Mouse (Mus musculus) kidney, embryonic 16.5 days (tissue): ENCODE measurements around the gene Prune1. TPM values are rescaled to one million over a fixed set of nuclear protein-coding genes. Genes with fewer than 3 reads are reported as not detected.

Experiments
- ATAC-seq: fragments of 200-750 bp; cut with Nextera tagmentation; 2 replicates; pipeline ENCODE4 v1.8.0; 2017; ENCODE audit warnings: moderate TSS enrichment; ENCODE audit not compliant: low FRiP score, low TSS enrichment
- H3K27ac ChIP-seq: fragments of 300-500 bp; sonication (generic); 2 replicates; pipeline ENCODE4 v1.5.1; 2014; ENCODE audit warnings: low read length
- H3K27me3 ChIP-seq: fragments of 300-500 bp; sonication (generic); 2 replicates; pipeline ENCODE4 v1.6.1; 2014; ENCODE audit warnings: low read length, control low read depth, mixed read lengths; ENCODE audit not compliant: insufficient read depth
- H3K36me3 ChIP-seq: fragments of 300-500 bp; sonication (generic); 2 replicates; pipeline ENCODE4 v1.6.1; 2014; ENCODE audit warnings: low read length, control low read depth, mixed read lengths; ENCODE audit not compliant: insufficient read depth
- H3K4me1 ChIP-seq: fragments of 300-500 bp; sonication (generic); 2 replicates; pipeline ENCODE4 v1.6.1; 2014; ENCODE audit warnings: low read length, control low read depth, mixed read lengths; ENCODE audit not compliant: insufficient read depth
- H3K4me2 ChIP-seq: fragments of 300-500 bp; sonication (generic); replicated peaks from 2 replicates; pipeline ENCODE4 v1.6.1; 2014; ENCODE audit warnings: low read depth, low read length
- H3K4me3 ChIP-seq: fragments of 300-500 bp; sonication (generic); 2 replicates; pipeline ENCODE4 v1.5.1; 2014; ENCODE audit warnings: mild to moderate bottlenecking, low read length
- H3K9ac ChIP-seq: fragments of 300-500 bp; sonication (generic); replicated peaks from 2 replicates; pipeline ENCODE4 v1.6.1; 2014; ENCODE audit warnings: low read length
- H3K9me3 ChIP-seq: fragments of 300-500 bp; sonication (generic); 2 replicates; pipeline ENCODE4 v1.6.1; 2016; ENCODE audit warnings: low read length, control low read depth
- WGBS: fragments of 180-500 bp; shearing (Covaris S2); extraction: QIAGEN DNeasy Blood & Tissue Kit; methylation state at CpG from one replicate; pipeline ENCODE4 v1.1.7; 2014; 5-methylcytosine and 5-hydroxymethylcytosine counted together
- polyA plus RNA-seq: library from polyadenylated mRNA; unstranded; fragments of >200 nt; fragmentation: Nextera tagmentation; extraction: Ambion mirVana; gene quantifications from 2 replicates; pipeline ENCODE4 v1.2.1, GENCODE M21; 2015

Prune1 gene
- polyA plus RNA-seq, 1 experiment from 2014 or later, result 25.8 TPM

DNA sequence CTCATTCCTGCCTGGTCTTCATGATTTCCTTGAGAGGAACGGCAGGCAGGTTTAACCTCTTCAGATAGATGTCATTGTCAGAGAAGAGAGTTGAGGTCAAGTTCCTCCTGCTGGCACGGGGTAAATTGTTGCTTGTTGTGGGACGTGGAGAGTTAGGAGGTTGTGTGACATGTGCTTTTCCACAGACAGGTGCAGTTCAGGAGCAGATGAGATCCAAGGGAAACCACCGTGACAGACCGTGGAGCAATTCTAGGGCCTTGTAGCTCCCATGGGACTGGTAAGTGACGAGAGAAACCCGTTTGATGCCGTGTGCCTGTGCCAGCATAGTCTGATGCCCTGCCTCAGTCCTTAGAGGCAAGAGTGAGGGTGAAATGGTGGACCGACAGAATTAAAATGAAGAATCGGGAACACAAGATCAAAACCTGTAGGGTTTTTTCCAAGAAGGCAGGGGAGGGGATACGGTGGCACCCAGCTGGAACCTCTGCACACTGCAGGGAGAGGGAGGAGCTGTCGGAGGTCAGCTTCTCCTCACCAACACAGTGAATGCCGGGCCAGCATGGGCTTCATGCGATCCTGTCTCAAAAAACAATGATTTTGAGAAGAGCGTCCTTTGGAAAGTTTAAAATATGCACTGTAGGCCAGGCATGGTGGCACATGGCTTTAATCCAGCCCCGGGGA lies 48.4 kb downstream of the Prune1 start:
- Histone ChIP-seq H3K9ac (no peak overlapping the region), H3K36me3 (peaks cover 49% of the 10 kb centered on the region)
- no peak for ATAC-seq

DNA sequence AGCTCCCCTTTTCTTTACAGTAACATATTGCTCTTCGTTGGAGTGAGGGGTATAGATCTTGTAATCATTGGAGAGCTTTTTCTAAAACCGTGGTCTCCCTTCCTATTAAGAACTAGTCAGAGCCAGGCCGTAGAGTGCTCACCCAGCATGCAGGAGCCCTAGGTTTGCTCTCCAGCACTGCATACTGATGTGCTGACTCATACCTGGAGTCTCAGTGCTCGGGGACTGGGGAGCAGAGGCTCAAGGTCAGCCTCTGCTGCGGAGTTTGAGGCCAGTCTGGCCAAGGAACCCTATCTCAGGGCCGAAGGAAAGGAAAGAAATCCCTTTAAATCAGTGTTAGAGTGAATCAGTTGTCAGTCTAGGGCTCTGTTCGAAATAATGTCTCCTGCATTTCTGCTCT lies 49.1 kb downstream of the Prune1 start:
- Histone ChIP-seq H3K36me3 (peaks cover 43% of the 10 kb centered on the region), H3K27ac (peak overlapping the region; percentile 76)

More for the DNA sequence above, 48.4 kb downstream of the Prune1 start:
- WGBS, result 74% methylated on average over 16 of the region's 16 CpGs
- no peak overlapping the region for H3K4me3 ChIP-seq
- H3K4me1 ChIP-seq, result peaks cover 26% of the 10 kb centered on the region
- no peak overlapping the region for H3K4me2 ChIP-seq
- no peaks in the 10 kb centered on the region for H3K9me3 ChIP-seq
- H3K27me3 ChIP-seq, result no peaks in the 10 kb centered on the region
- H3K27ac ChIP-seq, result peak overlapping the region; percentile 76

DNA sequence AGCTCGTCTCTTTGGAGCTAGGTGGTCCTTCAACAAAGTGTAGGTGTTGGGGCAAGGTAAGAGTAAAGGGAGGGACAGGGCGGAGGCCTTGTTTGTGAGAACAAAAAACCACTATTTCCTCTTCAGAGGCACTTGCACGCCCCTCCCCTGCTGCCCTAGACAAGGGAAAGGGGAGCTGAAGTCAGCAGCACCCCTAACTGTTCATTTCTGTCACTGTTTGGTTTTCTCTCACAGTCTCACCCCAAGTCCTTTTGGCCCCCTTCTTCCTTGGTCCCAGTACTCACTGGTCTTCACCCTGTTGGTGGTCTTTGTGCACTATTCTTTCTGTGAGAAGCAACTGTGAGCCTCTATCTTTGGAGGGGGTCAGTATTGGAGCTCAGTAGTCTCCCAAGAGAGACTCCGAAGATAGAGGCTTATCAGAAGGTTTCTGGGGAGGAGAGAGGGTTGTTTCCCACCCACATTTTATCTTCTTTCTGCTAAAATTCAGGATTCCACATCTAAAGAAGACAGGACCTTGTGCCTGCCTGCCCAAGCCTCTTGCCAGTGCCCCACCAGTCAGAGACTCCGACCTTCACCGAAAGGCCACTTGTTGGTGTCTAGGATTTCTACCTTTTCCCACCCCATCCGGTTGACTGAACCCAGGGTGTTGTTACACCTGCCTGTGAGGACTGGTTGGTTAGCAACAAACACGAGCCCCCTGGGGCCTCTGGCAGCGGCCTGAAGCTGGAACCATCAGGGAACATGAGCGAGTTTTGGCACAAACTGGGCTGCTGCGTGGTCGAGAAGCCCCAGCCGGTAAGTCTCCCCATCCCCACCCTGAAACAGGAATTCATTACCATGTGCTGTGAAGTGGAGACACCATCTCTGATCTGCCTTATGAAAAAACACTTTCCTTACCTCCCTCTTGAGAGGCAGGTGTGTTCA lies 50.3 kb downstream of the Prune1 start, which contains the start of gene Mllt11:
Mllt11 (minus strand) TSS at position 874 of the 924 bp plus-strand sequence.
- no peak for ATAC-seq
- peak within 1 kb of the TSS; percentile 88 for H3K4me2 ChIP-seq
- peak within 1 kb of the TSS; percentile 98 for H3K27ac ChIP-seq
- peaks cover 32% of the 10 kb centered on the region for H3K4me1 ChIP-seq
- H3K4me3 ChIP-seq, result peak within 1 kb of the TSS; percentile 87
- peaks cover 38% of the 10 kb centered on the region for H3K36me3 ChIP-seq
- H3K9me3 ChIP-seq, result no peaks in the 10 kb centered on the region
- no peaks in the 10 kb centered on the region for H3K27me3 ChIP-seq
- 54% methylated on average over 13 of the region's 13 CpGs for WGBS
- H3K9ac ChIP-seq, result peak within 1 kb of the TSS; percentile 97

More for the DNA sequence above, 49.1 kb downstream of the Prune1 start:
- H3K27me3 ChIP-seq, result no peaks in the 10 kb centered on the region
- no peak overlapping the region for H3K4me2 ChIP-seq
- H3K4me1 ChIP-seq, result peaks cover 26% of the 10 kb centered on the region
- H3K9ac ChIP-seq, result no peak overlapping the region
- no peak overlapping the region for H3K4me3 ChIP-seq
- H3K9me3 ChIP-seq, result no peaks in the 10 kb centered on the region
- ATAC-seq, result no peak
- WGBS, result 79% methylated on average over 7 of the region's 7 CpGs

DNA sequence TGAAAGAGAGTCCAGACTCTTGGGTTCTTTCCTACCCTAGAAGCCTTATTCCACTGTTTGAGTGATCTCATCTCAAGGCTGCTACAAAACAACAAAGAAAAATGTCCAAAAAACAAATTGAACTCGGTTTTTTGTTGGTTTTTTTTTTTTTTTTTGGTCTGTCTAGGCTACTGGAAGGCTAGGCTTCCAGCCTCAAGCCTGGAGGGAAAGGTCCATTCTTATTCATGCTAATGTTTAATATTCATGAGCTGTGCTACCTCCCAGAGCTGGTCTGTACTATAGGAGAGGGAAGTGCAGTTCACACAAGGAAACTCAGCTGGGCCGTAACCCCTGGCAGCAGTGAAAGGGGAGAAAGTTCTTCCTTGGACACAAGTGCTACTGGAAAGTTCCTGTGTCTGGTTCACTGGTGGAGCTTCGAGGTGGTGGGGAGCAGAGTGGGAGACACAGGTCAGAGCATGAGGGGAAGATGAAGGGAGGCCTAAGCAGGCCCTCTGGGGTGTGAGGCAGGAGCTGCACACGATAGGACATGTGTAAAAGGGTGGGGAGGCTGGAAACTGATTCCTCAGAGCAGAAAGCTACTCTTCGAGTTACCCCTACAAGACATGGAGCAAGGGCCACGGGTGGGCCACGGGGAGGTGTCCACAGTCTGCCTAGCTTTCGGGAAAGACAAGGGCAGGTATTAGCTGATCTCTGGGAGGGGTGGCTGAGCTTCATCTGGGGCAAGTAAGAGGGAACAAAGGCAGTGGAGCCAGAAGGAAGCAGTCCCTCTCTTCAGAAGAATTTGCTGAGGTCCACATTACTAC lies 51.2 kb downstream of the Prune1 start:
- 35% methylated on average over 8 of the region's 8 CpGs for WGBS
- peak overlapping the region; percentile 87 for H3K4me3 ChIP-seq
- peak overlapping the region; percentile 98 for H3K27ac ChIP-seq
- ATAC-seq, result peak; percentile 25; the same call in 1 of the 2 replicates
- peak overlapping the region; percentile 88 for H3K4me2 ChIP-seq
- H3K36me3 ChIP-seq, result peaks cover 38% of the 10 kb centered on the region
- H3K9me3 ChIP-seq, result no peaks in the 10 kb centered on the region
- peak overlapping the region; percentile 97 for H3K9ac ChIP-seq
- peaks cover 32% of the 10 kb centered on the region for H3K4me1 ChIP-seq
- no peaks in the 10 kb centered on the region for H3K27me3 ChIP-seq

DNA sequence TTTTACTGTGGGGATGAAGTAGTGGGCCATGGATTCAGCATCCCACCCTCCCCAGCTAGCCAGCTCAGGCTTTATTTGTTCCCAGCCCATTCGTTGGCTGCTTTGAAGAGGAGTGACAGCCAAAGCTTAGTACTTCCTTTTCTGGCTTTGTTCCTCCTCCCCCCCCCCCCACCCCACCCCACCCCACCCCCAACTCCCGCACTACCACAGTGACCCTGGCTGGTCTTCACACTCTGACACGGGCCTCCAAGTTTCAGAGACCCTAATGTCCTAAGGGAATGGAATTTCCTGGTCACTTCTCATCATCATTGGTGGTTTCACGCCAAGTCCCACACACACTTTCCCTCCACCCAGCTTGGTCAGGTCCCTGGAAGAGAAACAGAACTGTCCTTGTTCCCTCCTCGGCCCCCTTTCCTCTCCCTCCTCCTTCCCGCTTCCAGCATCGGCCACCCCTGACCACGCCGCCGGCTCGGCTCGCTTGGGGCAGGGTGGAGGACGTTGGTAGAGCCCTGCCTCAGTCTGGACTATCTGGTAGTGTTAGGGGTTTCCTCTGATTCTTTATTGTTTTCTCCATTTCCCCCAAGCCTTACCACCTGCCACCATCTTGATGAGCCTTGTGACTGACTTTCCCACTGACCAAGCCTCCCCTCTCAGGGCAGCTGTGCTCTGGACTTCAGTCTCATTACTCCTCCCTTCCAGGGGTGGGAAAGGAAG lies 51.9 kb downstream of the Prune1 start:
- Histone ChIP-seq H3K27me3 (no peaks in the 10 kb centered on the region), H3K36me3 (peaks cover 38% of the 10 kb centered on the region), H3K9me3 (no peaks in the 10 kb centered on the region), H3K27ac (peak overlapping the region; percentile 98), H3K9ac (peak overlapping the region; percentile 97), H3K4me1 (peaks cover 32% of the 10 kb centered on the region), H3K4me2 (peak overlapping the region; percentile 88), H3K4me3 (peak overlapping the region; percentile 87)
- ATAC-seq, result peak; percentile 20
- 2% methylated on average over 13 of the region's 13 CpGs for WGBS

DNA sequence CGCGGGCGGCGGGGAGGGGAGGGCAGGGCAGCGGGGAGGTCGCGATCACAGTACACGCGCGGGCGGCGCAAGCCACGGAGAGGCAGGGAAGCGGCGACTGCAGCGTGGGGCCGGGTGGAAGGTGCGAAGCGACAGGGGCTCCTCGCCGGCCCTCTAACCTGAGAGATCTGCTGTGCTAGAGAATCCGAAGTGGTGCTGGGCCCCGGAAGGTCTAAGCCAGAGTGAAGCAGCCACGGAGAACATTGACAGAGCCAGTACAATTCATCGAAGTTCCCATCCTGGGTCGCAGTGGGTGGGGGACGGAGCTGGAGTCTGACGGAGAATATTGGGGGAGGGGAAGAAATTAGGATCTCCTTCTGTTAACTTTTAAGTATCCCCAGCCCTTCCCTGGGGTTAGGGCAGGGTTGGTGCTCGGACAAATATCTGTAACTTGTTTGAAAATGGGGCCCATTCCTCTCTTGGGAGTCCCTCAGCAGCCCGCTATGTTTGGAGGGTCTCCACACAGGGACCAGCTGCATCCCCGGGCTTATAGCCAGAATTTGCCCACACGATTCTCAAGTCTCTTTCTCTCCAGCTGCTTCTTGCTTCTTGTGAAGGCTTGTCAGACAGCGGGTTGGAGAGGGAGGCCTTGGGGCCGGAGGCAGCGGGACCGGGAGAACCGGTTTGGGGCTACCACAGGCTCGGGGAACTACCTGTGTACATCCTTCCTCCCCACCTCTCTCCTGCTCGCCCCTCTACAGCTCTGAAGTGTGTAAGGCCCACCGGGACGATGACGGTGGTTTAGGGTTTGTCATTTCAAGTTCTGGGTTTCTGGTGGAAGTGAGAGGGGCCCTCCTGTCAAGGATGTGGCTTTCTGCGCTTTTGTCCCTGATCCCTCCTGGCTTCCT lies 52.7 kb downstream of the Prune1 start:
- WGBS, result under 1% methylated on average over 41 of the region's 43 CpGs
- peak overlapping the region; percentile 97 for H3K9ac ChIP-seq
- peak; percentile 24 for ATAC-seq
- peak overlapping the region; percentile 87 for H3K4me3 ChIP-seq
- H3K9me3 ChIP-seq, result no peaks in the 10 kb centered on the region
- H3K27ac ChIP-seq, result peak overlapping the region; percentile 98
- peaks cover 34% of the 10 kb centered on the region for H3K36me3 ChIP-seq
- H3K4me2 ChIP-seq, result peak overlapping the region; percentile 88
- no peaks in the 10 kb centered on the region for H3K27me3 ChIP-seq
- peaks cover 40% of the 10 kb centered on the region for H3K4me1 ChIP-seq

DNA sequence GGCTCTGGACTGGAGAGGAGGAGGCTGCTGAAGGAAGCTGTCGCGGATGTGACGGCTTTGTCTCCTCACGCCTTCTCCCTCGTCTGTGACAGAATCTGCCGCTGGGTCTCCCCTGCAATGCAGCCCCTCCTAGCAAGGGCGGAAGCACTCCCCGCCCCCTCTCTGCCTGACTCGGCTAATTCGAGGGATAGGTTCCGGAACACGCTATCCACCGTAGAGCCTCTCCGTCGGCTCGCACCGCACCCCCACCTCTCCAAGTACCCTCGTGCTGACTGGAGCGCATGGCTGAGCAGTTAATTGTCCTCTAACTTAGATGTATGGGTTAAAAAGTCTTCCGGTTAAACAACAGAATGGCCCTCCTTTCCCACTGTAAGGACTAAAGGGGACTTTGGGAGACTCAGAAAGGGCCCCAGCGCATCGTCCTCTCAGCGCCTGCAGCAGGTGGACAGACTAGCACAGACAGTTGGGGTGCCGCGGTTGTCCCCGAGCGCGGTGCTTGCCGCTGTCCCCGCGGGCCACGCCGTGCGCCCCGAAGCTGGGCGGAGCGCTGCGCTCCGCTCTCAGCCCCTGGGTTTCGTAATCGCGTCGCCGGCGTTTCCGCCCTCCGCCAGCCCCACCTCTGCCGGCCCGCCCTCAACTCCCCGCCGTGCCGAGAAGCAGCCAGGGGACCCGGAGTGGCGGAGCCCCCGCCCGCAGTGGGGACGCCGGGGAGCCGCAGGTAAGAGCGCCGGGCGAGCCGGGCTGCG lies 53.6 kb downstream of the Prune1 start, which contains the start of gene Cdc42se1:
Cdc42se1 (plus strand) TSS at position 585 of the 746 bp plus-strand sequence.
- peak within 1 kb of the TSS; percentile 97 for H3K9ac ChIP-seq
- peaks cover 33% of the 10 kb centered on the region for H3K36me3 ChIP-seq
- peak; percentile 89 for ATAC-seq
- no peaks in the 10 kb centered on the region for H3K9me3 ChIP-seq
- H3K27ac ChIP-seq, result peak within 1 kb of the TSS; percentile 98
- peaks cover 41% of the 10 kb centered on the region for H3K4me1 ChIP-seq
- H3K4me2 ChIP-seq, result peak within 1 kb of the TSS; percentile 88
- peak within 1 kb of the TSS; percentile 87 for H3K4me3 ChIP-seq
- WGBS, result under 1% methylated on average over 64 of the region's 64 CpGs
- no peaks in the 10 kb centered on the region for H3K27me3 ChIP-seq

DNA sequence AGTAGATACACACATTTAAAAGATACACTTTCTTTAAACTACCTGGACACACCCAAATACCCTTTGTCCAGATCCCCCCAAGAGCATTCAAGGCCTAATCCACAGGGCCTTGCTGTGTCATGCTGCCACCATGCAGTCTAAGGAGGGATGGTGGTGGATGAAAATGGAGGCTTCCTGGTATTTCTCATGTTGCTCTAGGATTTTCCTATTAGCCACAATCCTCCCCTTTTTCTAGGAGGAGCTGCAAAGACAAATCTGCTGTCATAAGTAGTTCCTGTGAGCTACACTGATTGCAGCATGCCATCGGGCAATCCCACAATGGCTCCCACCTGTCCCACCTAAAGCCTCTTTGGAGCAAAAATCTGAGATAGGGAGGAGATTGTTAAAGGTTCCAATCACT lies 54.7 kb downstream of the Prune1 start:
- Histone ChIP-seq H3K9me3 (no peaks in the 10 kb centered on the region), H3K4me2 (peak overlapping the region; percentile 88), H3K27me3 (no peaks in the 10 kb centered on the region), H3K4me1 (peaks cover 41% of the 10 kb centered on the region), H3K4me3 (peak overlapping the region; percentile 87), H3K9ac (peak overlapping the region; percentile 62), H3K27ac (peak overlapping the region; percentile 70), H3K36me3 (peaks cover 31% of the 10 kb centered on the region)
- ATAC-seq, result no peak
- WGBS, result 15% methylated on average over 1 of the region's 1 CpGs
